Mouse (Mus musculus): ENCODE data around the gene Gsc2. TPM values are rescaled to one million over a fixed set of nuclear protein-coding genes. Genes with fewer than 3 reads are reported as not detected.
A peak's percentile ranks its signal among the peaks of the same experiment; 100 is the strongest.

Gsc2 gene
- total RNA-seq, 1 experiment from 2014 or later, result not detected

GRCm38 (mm10) chr16:17928627-17929104 is 13.8 kb upstream of the Gsc2 start:
- ATAC-seq (replicated peaks in 1 of 2; ENCODE audit: insufficient read depth in 1 of 2, low FRiP score in 2 of 2, low TSS enrichment in 1 of 2, low read depth in 1 of 2, poor library complexity in 2 of 2, severe bottlenecking in 2 of 2), result peak; percentile 89 to 90

- peak; percentile 42 to 46 for ATAC-seq (replicated peaks in 1 of 2; ENCODE audit: insufficient read depth in 1 of 2, low FRiP score in 2 of 2, low TSS enrichment in 1 of 2, low read depth in 1 of 2, poor library complexity in 2 of 2, severe bottlenecking in 2 of 2)
Observed at GRCm38 (mm10) chr16:17928087-17928580, 13.3 kb upstream of the Gsc2 start, which contains the start of gene Slc25a1. Gene Slc25a1 (minus strand): TSS chr16:17928219.

- ATAC-seq (replicated peaks in 1 of 2; ENCODE audit: insufficient read depth in 1 of 2, low FRiP score in 2 of 2, low TSS enrichment in 1 of 2, low read depth in 1 of 2, poor library complexity in 2 of 2, severe bottlenecking in 2 of 2), result no peak
Observed at GRCm38 (mm10) chr16:17927351-17928082, 12.7 kb upstream of the Gsc2 start.

GRCm38 (mm10) chr16:17922163-17922538 is 7.3 kb upstream of the Gsc2 start:
- no peak for ATAC-seq (replicated peaks in 1 of 2; ENCODE audit: insufficient read depth in 1 of 2, low FRiP score in 2 of 2, low TSS enrichment in 1 of 2, low read depth in 1 of 2, poor library complexity in 2 of 2, severe bottlenecking in 2 of 2)

GRCm38 (mm10) chr16:17921325-17922162 is 6.7 kb upstream of the Gsc2 start:
- ATAC-seq (replicated peaks in 1 of 2; ENCODE audit: insufficient read depth in 1 of 2, low FRiP score in 2 of 2, low TSS enrichment in 1 of 2, low read depth in 1 of 2, poor library complexity in 2 of 2, severe bottlenecking in 2 of 2), result peak; percentile 92 to 95

- no peak for ATAC-seq (replicated peaks in 1 of 2; ENCODE audit: insufficient read depth in 1 of 2, low FRiP score in 2 of 2, low TSS enrichment in 1 of 2, low read depth in 1 of 2, poor library complexity in 2 of 2, severe bottlenecking in 2 of 2)
Observed at GRCm38 (mm10) chr16:17920586-17920985, 5.7 kb upstream of the Gsc2 start.

GRCm38 (mm10) chr16:17911052-17911595 is 3.7 kb downstream of the Gsc2 start, which contains the start of gene Ess2:
Gene Ess2 (minus strand): TSS chr16:17911348.
- peak; percentile 95 to 98 for ATAC-seq (replicated peaks in 1 of 2; ENCODE audit: insufficient read depth in 1 of 2, low FRiP score in 2 of 2, low TSS enrichment in 1 of 2, low read depth in 1 of 2, poor library complexity in 2 of 2, severe bottlenecking in 2 of 2)

- no peak for ATAC-seq (replicated peaks in 1 of 2; ENCODE audit: insufficient read depth in 1 of 2, low FRiP score in 2 of 2, low TSS enrichment in 1 of 2, low read depth in 1 of 2, poor library complexity in 2 of 2, severe bottlenecking in 2 of 2)
Observed at GRCm38 (mm10) chr16:17898462-17898861, 16.4 kb downstream of the Gsc2 start, which contains the start of the genes Dgcr2 and Tssk2. Gene Dgcr2 (minus strand): TSS chr16:17898562. Gene Tssk2 (plus strand): TSS chr16:17898637.

- ATAC-seq (replicated peaks in 1 of 2; ENCODE audit: insufficient read depth in 1 of 2, low FRiP score in 2 of 2, low TSS enrichment in 1 of 2, low read depth in 1 of 2, poor library complexity in 2 of 2, severe bottlenecking in 2 of 2), result no peak
Observed at GRCm38 (mm10) chr16:17896091-17896490, 18.8 kb downstream of the Gsc2 start.

GRCm38 (mm10) chr16:17893923-17894322 is 20.9 kb downstream of the Gsc2 start, which contains the start of gene Tssk1:
Gene Tssk1 (plus strand): TSS chr16:17894223.
- ATAC-seq (replicated peaks in 1 of 2; ENCODE audit: insufficient read depth in 1 of 2, low FRiP score in 2 of 2, low TSS enrichment in 1 of 2, low read depth in 1 of 2, poor library complexity in 2 of 2, severe bottlenecking in 2 of 2), result no peak

- ATAC-seq (replicated peaks in 1 of 2; ENCODE audit: insufficient read depth in 1 of 2, low FRiP score in 2 of 2, low TSS enrichment in 1 of 2, low read depth in 1 of 2, poor library complexity in 2 of 2, severe bottlenecking in 2 of 2), result no peak
Observed at GRCm38 (mm10) chr16:17892606-17893005, 22.3 kb downstream of the Gsc2 start.

GRCm38 (mm10) chr16:17891567-17891959 is 23.3 kb downstream of the Gsc2 start, which contains the start of gene Gm20518:
Gene Gm20518 (minus strand): TSS chr16:17891671.
- ATAC-seq (replicated peaks in 1 of 2; ENCODE audit: insufficient read depth in 1 of 2, low FRiP score in 2 of 2, low TSS enrichment in 1 of 2, low read depth in 1 of 2, poor library complexity in 2 of 2, severe bottlenecking in 2 of 2), result peak; percentile 91 to 95

- ATAC-seq (replicated peaks in 1 of 2; ENCODE audit: insufficient read depth in 1 of 2, low FRiP score in 2 of 2, low TSS enrichment in 1 of 2, low read depth in 1 of 2, poor library complexity in 2 of 2, severe bottlenecking in 2 of 2), result peak; percentile 19 to 36
Observed at GRCm38 (mm10) chr16:17890917-17891566, 23.8 kb downstream of the Gsc2 start.

GRCm38 (mm10) chr16:17890342-17890727 is 24.5 kb downstream of the Gsc2 start:
- no peak for ATAC-seq (replicated peaks in 1 of 2; ENCODE audit: insufficient read depth in 1 of 2, low FRiP score in 2 of 2, low TSS enrichment in 1 of 2, low read depth in 1 of 2, poor library complexity in 2 of 2, severe bottlenecking in 2 of 2)

GRCm38 (mm10) chr16:17889689-17890341 is 25.0 kb downstream of the Gsc2 start:
- ATAC-seq (replicated peaks in 1 of 2; ENCODE audit: insufficient read depth in 1 of 2, low FRiP score in 2 of 2, low TSS enrichment in 1 of 2, low read depth in 1 of 2, poor library complexity in 2 of 2, severe bottlenecking in 2 of 2), result no peak

- no peak for ATAC-seq (replicated peaks in 1 of 2; ENCODE audit: insufficient read depth in 1 of 2, low FRiP score in 2 of 2, low TSS enrichment in 1 of 2, low read depth in 1 of 2, poor library complexity in 2 of 2, severe bottlenecking in 2 of 2)
Observed at GRCm38 (mm10) chr16:17884116-17884515, 30.7 kb downstream of the Gsc2 start.

- no peak for ATAC-seq (replicated peaks in 1 of 2; ENCODE audit: insufficient read depth in 1 of 2, low FRiP score in 2 of 2, low TSS enrichment in 1 of 2, low read depth in 1 of 2, poor library complexity in 2 of 2, severe bottlenecking in 2 of 2)
Observed at GRCm38 (mm10) chr16:17882196-17882595, 32.7 kb downstream of the Gsc2 start.
